Mouse (Mus musculus): ENCODE data around the gene Ackr3.

Ackr3 gene

GRCm38 (mm10) chr1:90204821-90205220, 1.0 kb downstream of the Ackr3 start:
- in situ Hi-C loops (cut with MboI, MseI): no loop called here

- in situ Hi-C loops (cut with MboI, MseI): no loop called here
Measured at GRCm38 (mm10) chr1:90205223-90205622, 1.4 kb downstream of the Ackr3 start.

GRCm38 (mm10) chr1:90206684-90207083, 2.9 kb downstream of the Ackr3 start:
- in situ Hi-C loops (cut with MboI, MseI): no loop called here

GRCm38 (mm10) chr1:90207279-90207678, 3.5 kb downstream of the Ackr3 start:
- in situ Hi-C loops (cut with MboI, MseI): no loop called here

- in situ Hi-C loops (cut with MboI, MseI): no loop called here
Measured at GRCm38 (mm10) chr1:90207739-90208502, 4.1 kb downstream of the Ackr3 start.

GRCm38 (mm10) chr1:90208503-90208860, 4.7 kb downstream of the Ackr3 start:
- in situ Hi-C loops (cut with MboI, MseI): no loop called here

- in situ Hi-C loops (cut with MboI, MseI): no loop called here
Measured at GRCm38 (mm10) chr1:90209069-90209468, 5.3 kb downstream of the Ackr3 start.

- in situ Hi-C loops (cut with MboI, MseI): loop anchor here in 1 of 2 experiments (10.0 kb wide), 1 partner anchor 665 kb away; no protein-coding TSS in a partner anchor
Measured at GRCm38 (mm10) chr1:90209741-90210140, 6.0 kb downstream of the Ackr3 start.

GRCm38 (mm10) chr1:90210346-90210745, 6.6 kb downstream of the Ackr3 start:
- in situ Hi-C loops (cut with MboI, MseI): loop anchor here in 1 of 2 experiments (10.0 kb wide), 1 partner anchor 664 kb away; no protein-coding TSS in a partner anchor

- in situ Hi-C loops (cut with MboI, MseI): loop anchor here in 1 of 2 experiments (10.0 kb wide), 1 partner anchor 664 kb away; no protein-coding TSS in a partner anchor
Measured at GRCm38 (mm10) chr1:90210761-90211160, 7.0 kb downstream of the Ackr3 start.

- in situ Hi-C loops (cut with MboI, MseI): loop anchor here in 1 of 2 experiments (10.0 kb wide), 1 partner anchor 662 kb away; no protein-coding TSS in a partner anchor
Measured at GRCm38 (mm10) chr1:90212376-90212775, 8.6 kb downstream of the Ackr3 start.

GRCm38 (mm10) chr1:90212901-90213300, 9.1 kb downstream of the Ackr3 start:
- in situ Hi-C loops (cut with MboI, MseI): loop anchor here in 1 of 2 experiments (10.0 kb wide), 1 partner anchor 662 kb away; no protein-coding TSS in a partner anchor

GRCm38 (mm10) chr1:90214021-90214420, 10.2 kb downstream of the Ackr3 start:
- in situ Hi-C loops (cut with MboI, MseI): loop anchor here in 1 of 2 experiments (10.0 kb wide), 1 partner anchor 661 kb away; no protein-coding TSS in a partner anchor

GRCm38 (mm10) chr1:90214926-90215325, 11.1 kb downstream of the Ackr3 start:
- in situ Hi-C loops (cut with MboI, MseI): loop anchor here in 1 of 2 experiments (10.0 kb wide), 1 partner anchor 660 kb away; no protein-coding TSS in a partner anchor

- in situ Hi-C loops (cut with MboI, MseI): loop anchor here in 1 of 2 experiments (10.0 kb wide), 1 partner anchor 659 kb away; no protein-coding TSS in a partner anchor
Measured at GRCm38 (mm10) chr1:90215881-90216280, 12.1 kb downstream of the Ackr3 start.

GRCm38 (mm10) chr1:90216395-90216794, 12.6 kb downstream of the Ackr3 start:
- in situ Hi-C loops (cut with MboI, MseI): loop anchor here in 1 of 2 experiments (10.0 kb wide), 1 partner anchor 658 kb away; no protein-coding TSS in a partner anchor

GRCm38 (mm10) chr1:90220280-90220679, 16.5 kb downstream of the Ackr3 start:
- in situ Hi-C loops (cut with MboI, MseI): no loop called here

GRCm38 (mm10) chr1:90220844-90221243, 17.1 kb downstream of the Ackr3 start:
- in situ Hi-C loops (cut with MboI, MseI): no loop called here

- in situ Hi-C loops (cut with MboI, MseI): no loop called here
Measured at GRCm38 (mm10) chr1:90221811-90222361, 18.1 kb downstream of the Ackr3 start.

- in situ Hi-C loops (cut with MboI, MseI): no loop called here
Measured at GRCm38 (mm10) chr1:90222427-90222901, 18.7 kb downstream of the Ackr3 start.

- in situ Hi-C loops (cut with MboI, MseI): no loop called here
Measured at GRCm38 (mm10) chr1:90223006-90223405, 19.2 kb downstream of the Ackr3 start.

GRCm38 (mm10) chr1:90225603-90226254, 21.9 kb downstream of the Ackr3 start:
- in situ Hi-C loops (cut with MboI, MseI): no loop called here
